16 mouse cellular contexts compared by ENCODE assay signal in genomic region chr6:48529261-48529660, GRCm38 (mm10). TPM values are rescaled to one million over a fixed set of nuclear protein-coding genes. Genes with fewer than 3 reads are reported as not detected.
DNase-seq lines count a peak whose midpoint lies in the region; ATAC-seq and TF ChIP-seq lines count a peak whose summit lies in the region.
"Had no signal": no experiment of that assay in that cellular context is flagged by ENCODE, and none has a peak within 500 bp of the region (broad histone marks: within the 10 kb centered on the region; RNA-seq: fewer than 3 reads in every experiment).

No protein-coding gene starts in this region.

- no peak overlapping the region for H3K4me3 ChIP-seq in lung, embryonic 14.5 days (ENCODE audit: low read depth, low read length)
- no peak overlapping the region for H3K4me3 ChIP-seq in ES-Bruce4 (ENCODE audit: low read depth, low read length)
- no peak overlapping the region for H3K4me3 ChIP-seq in liver, embryonic 14.5 days (ENCODE audit: insufficient read depth in 1 of 2, low read depth in 2 of 2, low read length in 2 of 2)
- H3K4me3 ChIP-seq: heart, embryonic 12.5 days; liver, embryonic 13.5 days; midbrain, embryonic 12.5 days had no signal

- no peak overlapping the region for H3K4me2 ChIP-seq in lung, embryonic 14.5 days
- H3K4me2 ChIP-seq in liver, embryonic 14.5 days (ENCODE audit: low read depth) = no peak overlapping the region
- H3K4me2 ChIP-seq: heart, embryonic 12.5 days; liver, embryonic 13.5 days; midbrain, embryonic 12.5 days had no signal

- WGBS in lung, embryonic 14.5 days = 67% methylated on average over 14 of the region's 14 CpGs
- WGBS in liver, embryonic 14.5 days (ENCODE audit: insufficient replicate concordance) = 41% methylated on average over 14 of the region's 14 CpGs

- H3K27ac ChIP-seq in lung, embryonic 14.5 days (ENCODE audit: low read depth) = no peak overlapping the region
- no peak overlapping the region for H3K27ac ChIP-seq in ES-Bruce4 (ENCODE audit: insufficient read depth, low read length)
- no peak overlapping the region for H3K27ac ChIP-seq in liver, embryonic 14.5 days
- H3K27ac ChIP-seq: liver, embryonic 13.5 days; midbrain, embryonic 12.5 days had no signal

- H3K36me3 ChIP-seq in lung, embryonic 14.5 days (ENCODE audit: insufficient read depth) = peaks cover 9% of the 10 kb centered on the region; the same call in 1 of the 2 replicates
- H3K36me3 ChIP-seq in ES-Bruce4 (ENCODE audit: control insufficient read depth, insufficient read depth, low read length, poor library complexity, severe bottlenecking) = no peaks in the 10 kb centered on the region
- H3K36me3 ChIP-seq in liver, embryonic 14.5 days (replicated peaks; ENCODE audit: control insufficient read depth, insufficient read depth, low read depth) = no peaks in the 10 kb centered on the region
- H3K36me3 ChIP-seq: G1E; liver, embryonic 13.5 days had no signal

- no peak overlapping the region for H3K9ac ChIP-seq in lung, embryonic 14.5 days
- no peak overlapping the region for H3K9ac ChIP-seq in ES-Bruce4 (ENCODE audit: low read depth, poor library complexity, severe bottlenecking)
- no peak overlapping the region for H3K9ac ChIP-seq in liver, embryonic 14.5 days (replicated peaks)
- H3K9ac ChIP-seq: heart, embryonic 12.5 days; liver, embryonic 13.5 days; midbrain, embryonic 12.5 days had no signal

- peak; percentile 57 for DNase-seq in CD4-positive, CD25-positive, alpha-beta regulatory T cell, adult 2 months (ENCODE audit: low read depth, low spot score)
- DNase-seq in lung, embryonic 14.5 days = peak; percentile 41
- DNase-seq in lung, postnatal 4 days = no peak
- no peak for DNase-seq in liver, embryonic 14.5 days (ENCODE audit: low read depth in 3 of 3, low spot score in 3 of 3)
- DNase-seq in gastrocnemius, postnatal 36 days = no peak
- no peak for DNase-seq in layer of hippocampus, adult 9-11 months
- DNase-seq: kidney, adult 18-20 months; kidney, postnatal 25 days; liver, embryonic 13.5 days; lung, postnatal 36 days; right cerebral cortex, postnatal 4 days had no signal

- TF ChIP-seq POLR2A in ES-Bruce4 (IDR thresholded peaks at IDR 0.05; ENCODE audit: insufficient read depth, low read length) = no peak

- no peak for TF ChIP-seq EP300 in ES-Bruce4 (IDR thresholded peaks at IDR 0.05; ENCODE audit: insufficient read depth, low read depth, low read length)
- no peak for TF ChIP-seq EP300 in liver, embryonic 14.5 days (IDR thresholded peaks at IDR 0.05; ENCODE audit: low read depth)

- no peak for ATAC-seq in CD4-positive, CD25-positive, alpha-beta regulatory T cell, adult 4 months
- ATAC-seq in lung, embryonic 14.5 days (ENCODE audit: insufficient read depth) = no peak
- no peak for ATAC-seq in liver, embryonic 14.5 days (ENCODE audit: insufficient read depth)

- H3K4me1 ChIP-seq in lung, embryonic 14.5 days (ENCODE audit: insufficient read depth) = 0 out of 2 replicates have a peak, but pooled peaks cover 3% of the 10 kb centered on the region
- H3K4me1 ChIP-seq in ES-Bruce4 (ENCODE audit: control insufficient read depth, insufficient read depth, low read length) = no peaks in the 10 kb centered on the region
- 0 out of 4 replicates have a peak, but pooled peaks cover 0 to 2% of the 10 kb centered on the region in 2 experiments for H3K4me1 ChIP-seq in liver, embryonic 14.5 days (replicated peaks; ENCODE audit: control insufficient read depth in 2 of 2, insufficient read depth in 2 of 2, low read length in 1 of 2)
- H3K4me1 ChIP-seq: liver, embryonic 13.5 days; midbrain, embryonic 12.5 days had no signal

- intact Hi-C loops in gastrocnemius, postnatal 36 days (cut with DNase I) = no loop called here

- H3K9me3 ChIP-seq in lung, embryonic 14.5 days (ENCODE audit: low read depth, low read length) = no peaks in the 10 kb centered on the region
- no peaks in the 10 kb centered on the region for H3K9me3 ChIP-seq in ES-Bruce4 (replicated peaks; ENCODE audit: control insufficient read depth, insufficient read depth, low read length, poor library complexity, severe bottlenecking)
- no peaks in the 10 kb centered on the region for H3K9me3 ChIP-seq in liver, embryonic 14.5 days (ENCODE audit: control insufficient read depth, low read length)
- H3K9me3 ChIP-seq: G1E; heart, embryonic 12.5 days; liver, embryonic 13.5 days; midbrain, embryonic 12.5 days had no signal

- H3K27me3 ChIP-seq in lung, embryonic 14.5 days (ENCODE audit: insufficient read depth, low read length) = no peaks in the 10 kb centered on the region
- no peaks in the 10 kb centered on the region for H3K27me3 ChIP-seq in ES-Bruce4 (ENCODE audit: control insufficient read depth, insufficient read depth, low read length, poor library complexity, severe bottlenecking)
- no peaks in the 10 kb centered on the region for H3K27me3 ChIP-seq in liver, embryonic 14.5 days (ENCODE audit: control insufficient read depth, insufficient read depth, low read length)
- H3K27me3 ChIP-seq: heart, embryonic 12.5 days; liver, embryonic 13.5 days; midbrain, embryonic 12.5 days had no signal

- TF ChIP-seq CTCF in lung, embryonic 14.5 days (IDR thresholded peaks at IDR 0.05; ENCODE audit: low read depth) = peak; percentile 44
- TF ChIP-seq CTCF in ES-Bruce4 (IDR thresholded peaks at IDR 0.05; ENCODE audit: low read depth, low read length) = peak; percentile 11
- peak; percentile 35 for TF ChIP-seq CTCF in liver, embryonic 14.5 days (IDR thresholded peaks at IDR 0.05; ENCODE audit: low read depth)

RNA-seq across cellular contexts. Expression of gene Atp6v0e2, which starts 8.2 kb away (rescaled TPM):
- polyA plus RNA-seq in CD4-positive, CD25-positive, alpha-beta regulatory T cell, adult 4 months (2017; shearing (Covaris generic)) = not detected
- polyA plus RNA-seq in lung, embryonic 14.5 days (2014; fragmentation: Nextera tagmentation; extraction: Ambion mirVana) = 7.4 and 7.9 TPM in 2 replicates
- 16.9 and 20.3 TPM in 2 replicates for polyA plus RNA-seq in ES-Bruce4 (2011; ENCODE audit: insufficient read depth, insufficient read length, low read depth, missing spikeins)
- 0.75 and 1.0 TPM in 2 replicates for polyA plus RNA-seq in liver, embryonic 14.5 days (2012; rRNA removed)
- polyA plus RNA-seq in liver, embryonic 14.5 days (2014; fragmentation: Nextera tagmentation; extraction: Ambion mirVana) = 0.77 and 0.81 TPM in 2 replicates
- 10 to 100 TPM; 39.4 to 51.3 TPM for total RNA-seq in gastrocnemius, postnatal 36 days (2021)
- polyA plus RNA-seq: G1E had no signal

RNA-seq across cellular contexts. Expression of gene Lrrc61, which starts 25.3 kb away (rescaled TPM):
- 10 to 100 TPM; 33.3 to 54.7 TPM for polyA plus RNA-seq in CD4-positive, CD25-positive, alpha-beta regulatory T cell, adult 4 months (2017; shearing (Covaris generic))
- polyA plus RNA-seq in lung, embryonic 14.5 days (2014; fragmentation: Nextera tagmentation; extraction: Ambion mirVana) = 5.4 and 7.8 TPM in 2 replicates
- 6.2 and 12.1 TPM in 2 replicates for polyA plus RNA-seq in ES-Bruce4 (2011; ENCODE audit: insufficient read depth, insufficient read length, low read depth, missing spikeins)
- polyA plus RNA-seq in liver, embryonic 14.5 days (2012; rRNA removed) = 2.8 and 3.0 TPM in 2 replicates
- polyA plus RNA-seq in liver, embryonic 14.5 days (2014; fragmentation: Nextera tagmentation; extraction: Ambion mirVana) = 1.3 and 1.7 TPM in 2 replicates
- total RNA-seq in gastrocnemius, postnatal 36 days (2021) = 10 to 100 TPM; 13.9 to 17.1 TPM
- polyA plus RNA-seq: G1E had no signal

RNA-seq across cellular contexts. Expression of gene Rarres2, which starts 43.3 kb away (rescaled TPM):
- polyA plus RNA-seq in CD4-positive, CD25-positive, alpha-beta regulatory T cell, adult 4 months (2017; shearing (Covaris generic)) = under 1 TPM in 1 of 2 experiments, not detected in 1; 0.55 TPM
- 43.1 and 47.0 TPM in 2 replicates for polyA plus RNA-seq in lung, embryonic 14.5 days (2014; fragmentation: Nextera tagmentation; extraction: Ambion mirVana)
- polyA plus RNA-seq in ES-Bruce4 (2011; ENCODE audit: insufficient read depth, insufficient read length, low read depth, missing spikeins) = 0.90 TPM in 1 of 2 replicates, not detected in the other
- 11.3 and 12.0 TPM in 2 replicates for polyA plus RNA-seq in liver, embryonic 14.5 days (2012; rRNA removed)
- polyA plus RNA-seq in liver, embryonic 14.5 days (2014; fragmentation: Nextera tagmentation; extraction: Ambion mirVana) = 16.3 and 20.0 TPM in 2 replicates
- 10 to 100 TPM; 15.5 to 19.0 TPM for total RNA-seq in gastrocnemius, postnatal 36 days (2021)
- polyA plus RNA-seq: G1E had no signal

Comparison
In these comparisons a context has a peak if more than half of its experiments do, and no peak if none do; other contexts are left out.
1. DNase-seq: peak in CD4-positive, CD25-positive, alpha-beta regulatory T cell, adult 2 months (single experiment) and lung, embryonic 14.5 days (single experiment); none in lung, postnatal 4 days (0 of 2), liver, embryonic 14.5 days (0 of 3), gastrocnemius, postnatal 36 days (0 of 2) and layer of hippocampus, adult 9-11 months (single experiment).
2. Peak in every context shown above with its lines, with median percentiles within 50 percentile points of each other: CTCF ChIP-seq.